Mouse (Mus musculus) midbrain, postnatal 0 days (tissue): ENCODE measurements at regions not wholly inside any gene's neighbourhood (a gene's known extent, or its start where the extent isn't known, plus 50 kb on each side); places are given as distances from the start of the nearest gene placed in this dataset.
"Not testable (repeated sequence)": the region's sequence is repeated elsewhere in the genome, so short reads cannot be mapped to it uniquely, and the experiment has no call there.

Experiments
- ATAC-seq: fragments of 200-750 bp; cut with Nextera tagmentation; 2 replicates; pipeline ENCODE4 v1.8.0; 2017; ENCODE audit warnings: moderate number of reproducible peaks, mild to moderate bottlenecking, moderate TSS enrichment, moderate library complexity; ENCODE audit not compliant: low FRiP score
- DNase-seq: peaks from one replicate; pipeline ENCODE4 v3.0.0-alpha.2; 2015; ENCODE audit warnings: low spot score
- H3K27ac ChIP-seq: fragments of 300-500 bp; sonication (generic); 2 replicates; pipeline ENCODE4 v1.5.1; 2014; ENCODE audit warnings: low read depth, mild to moderate bottlenecking, low read length, mixed read lengths
- H3K27me3 ChIP-seq: fragments of 300-500 bp; sonication (generic); 2 replicates; pipeline ENCODE4 v1.6.1; 2014; ENCODE audit warnings: low read length, control low read depth, mixed read lengths; ENCODE audit not compliant: insufficient read depth
- H3K36me3 ChIP-seq: fragments of 300-500 bp; sonication (generic); 2 replicates; pipeline ENCODE4 v1.6.1; 2014; ENCODE audit warnings: low read length, control low read depth, mixed read lengths; ENCODE audit not compliant: insufficient read depth
- H3K4me1 ChIP-seq: fragments of 300-500 bp; sonication (generic); 2 replicates; pipeline ENCODE4 v1.6.1; 2014; ENCODE audit warnings: mild to moderate bottlenecking, control low read depth, antibody characterized with exemption, low read length, mixed read lengths; ENCODE audit not compliant: insufficient read depth
- H3K4me2 ChIP-seq: fragments of 300-500 bp; sonication (generic); 2 replicates; pipeline ENCODE4 v1.6.1; 2014; ENCODE audit warnings: low read depth, mild to moderate bottlenecking, low read length, mixed read lengths; ENCODE audit not compliant: poor library complexity, severe bottlenecking
- H3K4me3 ChIP-seq: fragments of 300-500 bp; sonication (generic); 2 replicates; pipeline ENCODE4 v1.5.1; 2014; ENCODE audit warnings: low read depth, mild to moderate bottlenecking, low read length, moderate library complexity
- H3K9ac ChIP-seq: fragments of 300-500 bp; sonication (generic); replicated peaks from 2 replicates; pipeline ENCODE4 v1.6.1; 2014; ENCODE audit warnings: mild to moderate bottlenecking, low read length, moderate library complexity, mixed read lengths; ENCODE audit not compliant: poor library complexity, severe bottlenecking
- H3K9me3 ChIP-seq: fragments of 300-500 bp; sonication (generic); 2 replicates; pipeline ENCODE4 v1.6.1; 2016; ENCODE audit warnings: low read length, control low read depth
- CTCF ChIP-seq: IDR thresholded peaks from 2 replicates; pipeline ENCODE4 v1.5.1; 2016; ENCODE audit warnings: antibody characterized with exemption, mild to moderate bottlenecking
- WGBS: fragments of 180-500 bp; shearing (Covaris S2); extraction: QIAGEN DNeasy Blood & Tissue Kit; methylation state at CpG from one replicate; pipeline ENCODE4 v1.1.7; 2014; 5-methylcytosine and 5-hydroxymethylcytosine counted together

DNA sequence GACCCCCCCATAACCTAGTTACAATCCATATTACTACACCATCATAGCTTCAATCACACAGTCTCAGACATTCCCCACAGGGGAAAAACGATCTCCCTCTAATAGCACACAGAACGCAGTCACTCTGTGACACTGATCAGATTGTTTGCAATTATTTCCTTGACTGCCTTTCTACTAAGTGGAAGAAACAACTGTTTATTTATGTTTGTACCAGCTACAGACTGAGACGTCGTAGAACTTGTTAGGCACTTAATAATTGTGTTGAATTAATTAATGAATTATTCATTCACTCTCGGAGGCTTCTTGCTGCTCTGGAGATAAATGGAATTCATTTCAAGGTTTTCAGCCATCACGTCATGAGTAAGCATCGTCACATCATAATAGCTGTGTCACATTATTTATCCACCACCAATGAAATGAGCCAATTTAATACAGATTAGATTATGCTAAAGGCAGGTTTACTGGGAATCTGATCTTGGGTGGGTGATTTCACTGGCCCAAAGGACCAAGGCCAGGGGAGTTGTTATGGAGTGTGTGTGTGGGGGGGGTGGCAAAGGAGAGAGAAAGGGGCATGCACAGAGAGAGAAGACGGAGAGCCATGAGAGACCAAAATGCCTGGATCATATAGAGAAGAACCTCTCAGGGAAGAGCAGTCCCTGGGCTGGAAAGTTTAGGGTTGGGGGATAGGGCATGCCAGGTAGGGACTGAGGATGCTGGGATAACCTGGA, 355.7 kb upstream of the Zwint start:
- ATAC-seq: no peak
- Histone ChIP-seq H3K36me3 (no peaks in the 10 kb centered on the region), H3K9ac (no peak overlapping the region), H3K9me3 (no peaks in the 10 kb centered on the region), H3K4me3 (no peak overlapping the region), H3K4me2 (no peak overlapping the region), H3K27me3 (no peaks in the 10 kb centered on the region), H3K4me1 (no peaks in the 10 kb centered on the region), H3K27ac (no peak overlapping the region)
- DNase-seq: no peak
- TF ChIP-seq CTCF: no peak
- WGBS: 40% methylated on average over 8 of the region's 8 CpGs

DNA sequence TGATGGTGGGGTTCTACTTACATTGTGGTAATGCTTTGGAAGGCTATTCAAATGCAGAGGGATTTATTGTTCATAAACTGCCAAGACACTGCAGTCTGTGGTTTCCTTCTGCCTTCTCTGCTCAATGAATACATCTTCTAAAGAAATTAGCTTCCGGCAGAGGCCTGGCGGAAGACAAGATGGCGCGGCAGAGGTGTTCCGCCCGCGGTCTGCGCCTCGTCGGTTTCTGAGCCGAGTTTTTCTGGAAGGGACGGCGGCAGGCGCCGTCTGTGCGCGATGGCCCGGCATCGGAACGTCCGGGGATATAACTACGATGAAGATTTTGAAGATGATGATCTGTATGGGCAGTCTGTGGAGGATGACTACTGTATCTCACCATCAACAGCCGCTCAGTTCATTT, 345.6 kb upstream of the Zwint start:
- not testable (repeated sequence) for H3K4me2 ChIP-seq, H3K27ac ChIP-seq, ATAC-seq, H3K9ac ChIP-seq, H3K4me3 ChIP-seq, DNase-seq, H3K27me3 ChIP-seq, H3K9me3 ChIP-seq, H3K4me1 ChIP-seq, H3K36me3 ChIP-seq
- WGBS: 91% methylated on average over 19 of the region's 23 CpGs

DNA sequence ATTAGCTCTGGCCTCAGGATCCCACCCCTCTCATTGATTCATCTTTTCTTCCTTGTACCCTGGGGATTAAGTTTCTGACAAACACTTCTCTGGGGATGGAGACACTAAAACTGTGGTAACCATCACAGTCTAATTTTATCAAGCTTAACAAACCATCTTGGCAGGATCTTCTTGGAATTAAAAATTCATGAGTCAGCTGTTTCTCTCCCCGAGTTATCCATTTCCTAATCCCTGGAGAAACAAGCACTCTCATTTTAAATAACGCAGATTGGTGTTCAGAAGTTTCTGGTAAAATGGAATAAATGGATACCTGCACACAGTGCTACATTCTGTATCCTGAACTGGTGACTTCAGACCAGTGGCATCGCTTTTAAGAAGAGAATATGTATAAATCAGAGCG, 336.3 kb upstream of the Zwint start:
- Histone ChIP-seq H3K36me3 (no peaks in the 10 kb centered on the region), H3K4me1 (no peaks in the 10 kb centered on the region), H3K4me2 (no peak overlapping the region), H3K27ac (no peak overlapping the region), H3K27me3 (no peaks in the 10 kb centered on the region), H3K9ac (no peak overlapping the region), H3K9me3 (no peaks in the 10 kb centered on the region), H3K4me3 (no peak overlapping the region)
- DNase-seq: no peak
- ATAC-seq: no peak
- WGBS: 65% methylated on average over 4 of the region's 4 CpGs
- TF ChIP-seq CTCF: no peak

DNA sequence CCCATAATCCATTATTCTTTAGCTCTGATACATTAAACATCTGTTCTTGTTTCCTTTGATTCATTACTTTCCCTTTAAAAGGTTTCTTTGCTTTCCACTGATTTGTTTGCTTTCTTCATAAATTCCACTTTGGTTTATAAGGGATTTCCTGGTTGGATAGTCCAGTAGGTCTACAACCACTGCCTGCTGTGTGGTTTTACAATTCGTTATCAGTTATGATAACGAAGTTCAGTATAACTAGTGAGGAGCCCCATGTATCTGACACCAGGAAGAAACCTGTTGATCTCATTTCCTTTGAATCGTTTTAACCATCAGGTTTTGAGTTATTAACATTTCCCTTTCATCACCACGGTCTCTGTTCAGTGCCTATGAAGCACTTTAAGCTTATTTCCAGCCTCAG, 334.3 kb upstream of the Zwint start:
- WGBS: 86% methylated on average over 4 of the region's 4 CpGs
- Histone ChIP-seq H3K4me1 (no peaks in the 10 kb centered on the region), H3K36me3 (no peaks in the 10 kb centered on the region), H3K4me3 (no peak overlapping the region), H3K4me2 (no peak overlapping the region), H3K9me3 (no peaks in the 10 kb centered on the region), H3K9ac (no peak overlapping the region), H3K27ac (no peak overlapping the region), H3K27me3 (no peaks in the 10 kb centered on the region)
- ATAC-seq (no peak), DNase-seq (no peak)
- no peak for TF ChIP-seq CTCF

DNA sequence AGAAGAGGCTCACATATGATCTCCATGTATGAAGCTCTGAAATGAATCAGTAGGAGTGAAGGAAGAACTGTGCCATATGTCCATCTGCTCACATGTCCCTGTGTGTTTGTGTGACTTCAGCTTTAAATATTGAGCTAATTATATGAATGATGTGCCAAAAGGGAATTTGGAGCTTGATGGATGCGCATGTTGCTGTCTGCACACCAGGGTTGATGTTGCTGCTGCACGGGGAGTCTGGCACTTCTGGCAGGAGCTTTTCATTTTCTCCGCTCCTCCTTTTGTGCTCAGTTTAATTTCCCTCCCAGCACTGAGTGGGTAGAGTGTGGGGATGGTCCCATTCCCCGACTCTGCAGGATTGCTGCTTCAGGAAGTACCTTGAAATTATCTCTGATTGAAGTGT, 328.0 kb upstream of the Zwint start:
- Histone ChIP-seq H3K4me2 (no peak overlapping the region), H3K4me1 (no peaks in the 10 kb centered on the region), H3K4me3 (no peak overlapping the region), H3K27ac (no peak overlapping the region), H3K9ac (no peak overlapping the region), H3K27me3 (no peaks in the 10 kb centered on the region), H3K36me3 (no peaks in the 10 kb centered on the region), H3K9me3 (no peaks in the 10 kb centered on the region)
- WGBS: 29% methylated on average over 4 of the region's 4 CpGs
- DNase-seq (peak; percentile 34), ATAC-seq (no peak)
- TF ChIP-seq CTCF: no peak

DNA sequence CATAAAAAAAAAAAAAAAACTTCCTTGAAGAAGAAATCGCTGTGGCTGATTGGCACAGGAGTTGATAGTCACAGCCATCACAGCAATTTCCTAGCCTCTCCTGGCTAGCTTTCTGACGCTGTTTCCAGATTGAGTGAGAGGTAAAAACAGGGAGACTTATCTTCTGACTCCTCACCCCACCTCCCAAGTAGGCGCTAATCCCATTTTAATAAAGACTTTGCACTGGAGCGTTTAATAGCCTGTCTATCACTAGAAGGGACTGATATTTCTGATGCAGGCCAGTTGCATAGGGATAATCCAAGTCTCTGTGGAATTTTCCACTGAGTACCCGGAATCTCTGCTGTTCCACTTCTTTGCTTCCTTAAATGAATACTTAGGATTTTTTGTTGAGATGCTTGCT, 307.4 kb upstream of the Zwint start:
- no peak overlapping the region for H3K4me3 ChIP-seq
- ATAC-seq: no peak
- no peaks in the 10 kb centered on the region for H3K36me3 ChIP-seq
- no peaks in the 10 kb centered on the region for H3K9me3 ChIP-seq
- TF ChIP-seq CTCF: no peak
- DNase-seq: no peak
- no peak overlapping the region for H3K27ac ChIP-seq
- no peaks in the 10 kb centered on the region for H3K27me3 ChIP-seq
- no peak overlapping the region for H3K9ac ChIP-seq
- no peaks in the 10 kb centered on the region for H3K4me1 ChIP-seq
- 26% methylated on average over 5 of the region's 5 CpGs for WGBS
- no peak overlapping the region for H3K4me2 ChIP-seq
